Mouse (Mus musculus) erythroblast, embryonic 14.5 days (primary cell): ENCODE data around the gene Kcnc2.

Experiments used
- GATA1 ChIP-seq: IDR thresholded peaks from 2 replicates; pipeline ENCODE4 v1.6.1; 2012; ENCODE audit warnings: low read length, inconsistent platforms, mixed read lengths
- TAL1 ChIP-seq: IDR thresholded peaks from 3 replicates; pipeline ENCODE4 v1.6.1; 2012; ENCODE audit warnings: low read length, inconsistent platforms, mixed read lengths

DNA sequence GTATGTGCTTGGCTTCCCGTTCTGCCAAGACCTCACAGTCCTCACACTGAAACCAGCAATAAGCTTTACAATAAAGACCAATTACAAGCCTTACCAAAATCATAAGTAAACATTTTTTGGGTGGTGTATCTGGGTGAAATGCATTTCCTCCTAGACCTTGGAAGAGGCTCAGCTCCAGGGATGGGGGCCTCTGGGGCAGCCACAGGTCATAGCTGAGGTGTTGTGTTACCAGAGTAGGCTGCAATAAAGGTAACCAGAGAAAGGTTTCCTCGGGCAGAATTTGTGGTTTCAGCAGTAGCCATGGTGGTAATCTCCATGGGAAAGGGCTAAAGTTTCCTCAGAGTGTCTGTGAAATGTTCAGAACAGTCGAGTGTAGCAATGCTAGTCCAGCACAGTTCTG lies 97.4 kb downstream of the Kcnc2 start:
- TF ChIP-seq TAL1 (no peak), GATA1 (no peak)
